Mouse (Mus musculus) brain, adult 10 weeks (tissue): ENCODE measurements around the gene Stmnd1. TPM values are rescaled to one million over a fixed set of nuclear protein-coding genes. Genes with fewer than 3 reads are reported as not detected.

ENCODE experiments used
- polyA plus RNA-seq: library from polyadenylated mRNA; stranded (reverse); fragments of 350-450 nt; fragmentation: Illumina TruSeq; extraction: RNeasy Lipid Tissue Mini Kit (QIAGEN cat#74804); gene quantifications from one replicate; pipeline ENCODE4 v1.2.3, GENCODE M21; 2015; ENCODE audit warnings: low read depth, low replicate concordance

Stmnd1 gene
- 0.57 TPM for polyA plus RNA-seq

DNA sequence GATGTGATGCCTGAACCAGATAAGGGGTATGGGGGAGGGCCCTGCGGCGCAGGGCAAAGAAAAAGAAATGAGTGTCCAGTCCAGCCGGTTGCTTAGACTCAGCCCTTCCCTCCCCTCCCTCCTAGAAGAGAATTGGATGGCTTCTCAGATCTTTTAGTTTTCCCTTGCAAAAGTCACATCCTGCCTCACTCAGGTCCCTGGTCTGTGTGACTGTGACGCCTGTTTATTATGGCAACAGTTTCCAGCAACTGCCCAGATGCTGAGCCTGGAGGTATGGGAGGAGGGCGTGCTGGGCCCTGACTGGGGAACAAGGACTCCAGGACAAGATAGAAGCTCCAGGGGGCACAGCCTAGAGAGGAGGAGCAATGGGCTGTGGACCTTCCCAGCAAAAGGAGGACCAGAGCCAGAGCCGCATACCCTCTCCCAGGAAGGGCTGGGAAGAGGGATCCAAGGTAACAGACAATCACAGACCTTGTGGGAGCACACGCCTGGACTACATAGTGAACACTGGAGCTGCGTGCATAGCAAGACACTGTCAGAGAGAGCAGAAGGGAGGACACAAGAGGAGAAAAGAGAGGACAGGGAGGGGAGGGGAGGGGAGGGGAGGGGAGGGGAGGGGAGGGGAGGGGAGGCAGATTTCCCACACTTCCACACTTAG is at the start of gene Stmnd1:
Gene Stmnd1 (plus strand): TSS at position 269 of the 658 bp plus-strand sequence.

Other genes starting within 250 kb of the Stmnd1 start
- gene Rbm24, start 144.7 kb downstream of the Stmnd1 start, polyA plus RNA-seq: 17.5 TPM
- 205 TPM for gene Cap2, start 228.1 kb downstream of the Stmnd1 start, polyA plus RNA-seq